ENCODE assay signal across 9 mouse cellular contexts in genomic region chr3:30650062-30650841, GRCm38 (mm10). TPM values are rescaled to one million over a fixed set of nuclear protein-coding genes. Genes with fewer than 3 reads are reported as not detected.
DNase-seq lines count a peak whose midpoint lies in the region; ATAC-seq lines count a peak whose summit lies in the region.
"Had no signal": no experiment of that assay in that cellular context is flagged by ENCODE, and none has a peak within 500 bp of the region (broad histone marks: within the 10 kb centered on the region; RNA-seq: fewer than 3 reads in every experiment).

No protein-coding gene starts in this region.

- ATAC-seq in hindbrain, embryonic 14.5 days (ENCODE audit: low FRiP score), result peak; percentile 75
- ATAC-seq in limb, embryonic 15.5 days (ENCODE audit: insufficient number of reproducible peaks, low FRiP score, low TSS enrichment, low read depth), result no peak
- peak; percentile 93 for ATAC-seq in midbrain, embryonic 16.5 days

- DNase-seq in cerebellum, postnatal 36 days, result peak; percentile 6 to 9
- DNase-seq in cerebellum, adult 9-11 months, result no peak
- DNase-seq in CD4-positive helper T cell, adult 2 months (ENCODE audit: low read depth, low spot score), result peak; percentile 14
- DNase-seq in embryo, embryonic 11 days, result peak; percentile 56
- DNase-seq in hindbrain, embryonic 14.5 days (ENCODE audit: low spot score), result peak; percentile 40
- no peak for DNase-seq in layer of hippocampus, adult 18-20 months (ENCODE audit: low spot score in 2 of 2)

- H3K36me3 ChIP-seq in hindbrain, embryonic 14.5 days (replicated peaks; ENCODE audit: control insufficient read depth, insufficient read depth), result no peaks in the 10 kb centered on the region
- no peaks in the 10 kb centered on the region for H3K36me3 ChIP-seq in limb, embryonic 15.5 days
- no peaks in the 10 kb centered on the region for H3K36me3 ChIP-seq in midbrain, embryonic 16.5 days (ENCODE audit: control insufficient read depth, insufficient read depth, low read length)

- peak overlapping the region; percentile 74 for H3K4me2 ChIP-seq in hindbrain, embryonic 14.5 days (replicated peaks)
- peak overlapping the region; percentile 72 for H3K4me2 ChIP-seq in limb, embryonic 15.5 days
- H3K4me2 ChIP-seq in midbrain, embryonic 16.5 days (ENCODE audit: low read length), result peak overlapping the region; percentile 84

- no peaks in the 10 kb centered on the region for H3K9me3 ChIP-seq in hindbrain, embryonic 14.5 days (ENCODE audit: control insufficient read depth, low read length)
- no peaks in the 10 kb centered on the region for H3K9me3 ChIP-seq in limb, embryonic 15.5 days
- no peaks in the 10 kb centered on the region for H3K9me3 ChIP-seq in midbrain, embryonic 16.5 days (replicated peaks; ENCODE audit: control insufficient read depth, low read length, poor library complexity, severe bottlenecking)

- H3K27me3 ChIP-seq in hindbrain, embryonic 14.5 days (ENCODE audit: control insufficient read depth, insufficient read depth, low read length), result peaks cover 35% of the 10 kb centered on the region
- H3K27me3 ChIP-seq in limb, embryonic 15.5 days, result peaks cover 18% of the 10 kb centered on the region
- peaks cover 7% of the 10 kb centered on the region for H3K27me3 ChIP-seq in midbrain, embryonic 16.5 days (ENCODE audit: control insufficient read depth, insufficient read depth, low read depth, low read length)

- WGBS in hindbrain, embryonic 14.5 days, result 1% methylated on average over 41 of the region's 41 CpGs
- WGBS in limb, embryonic 15.5 days, result under 1% methylated on average over 41 of the region's 41 CpGs
- WGBS in midbrain, embryonic 16.5 days, result under 1% methylated on average over 41 of the region's 41 CpGs

- 0 out of 2 replicates have a peak, but pooled peaks cover 6% of the 10 kb centered on the region for H3K4me1 ChIP-seq in hindbrain, embryonic 14.5 days (replicated peaks; ENCODE audit: control insufficient read depth, insufficient read depth, low read length)
- peaks cover 15% of the 10 kb centered on the region for H3K4me1 ChIP-seq in limb, embryonic 15.5 days
- H3K4me1 ChIP-seq in midbrain, embryonic 16.5 days (ENCODE audit: control insufficient read depth, insufficient read depth, low read length), result peaks cover 8% of the 10 kb centered on the region; the same call in 1 of the 2 replicates

- peak overlapping the region; percentile 40 for H3K4me3 ChIP-seq in hindbrain, embryonic 14.5 days (replicated peaks; ENCODE audit: low read length)
- H3K4me3 ChIP-seq in limb, embryonic 15.5 days, result peak overlapping the region; percentile 39
- peak overlapping the region; percentile 42 for H3K4me3 ChIP-seq in midbrain, embryonic 16.5 days (ENCODE audit: low read depth, low read length)

- peak overlapping the region; percentile 43 for H3K9ac ChIP-seq in hindbrain, embryonic 14.5 days
- no peak overlapping the region for H3K9ac ChIP-seq in limb, embryonic 15.5 days
- peak overlapping the region; percentile 59 for H3K9ac ChIP-seq in midbrain, embryonic 16.5 days (ENCODE audit: low read depth, low read length)

- H3K27ac ChIP-seq in hindbrain, embryonic 14.5 days, result no peak overlapping the region
- H3K27ac ChIP-seq in limb, embryonic 15.5 days, result no peak overlapping the region
- H3K27ac ChIP-seq in midbrain, embryonic 16.5 days (ENCODE audit: low read length), result no peak overlapping the region

RNA-seq across cellular contexts. Expression of gene Lrrc34, which starts 2.6 kb away (rescaled TPM):
- polyA plus RNA-seq in hindbrain, embryonic 14.5 days (2014; fragmentation: Nextera tagmentation; extraction: Ambion mirVana), result 1.7 and 2.9 TPM in 2 replicates
- 0.42 and 0.89 TPM in 2 replicates for polyA plus RNA-seq in limb, embryonic 15.5 days (2015; fragmentation: Nextera tagmentation; extraction: Ambion mirVana)
- polyA plus RNA-seq in midbrain, embryonic 16.5 days (2015; fragmentation: Nextera tagmentation; extraction: Ambion mirVana), result 1.7 and 1.9 TPM in 2 replicates
- under 1 TPM in 1 of 2 experiments, not detected in 1; 0.37 TPM for total RNA-seq in layer of hippocampus, adult 18-20 months (2021)
- polyA plus RNA-seq: liver, adult 2 months had no signal

RNA-seq across cellular contexts. Expression of gene Lrriq4, which starts 5.9 kb away (rescaled TPM):
- 0.08 TPM in 1 of 2 replicates, not detected in the other for polyA plus RNA-seq in hindbrain, embryonic 14.5 days (2014; fragmentation: Nextera tagmentation; extraction: Ambion mirVana)
- not detected in 2 replicates for polyA plus RNA-seq in limb, embryonic 15.5 days (2015; fragmentation: Nextera tagmentation; extraction: Ambion mirVana)
- polyA plus RNA-seq in midbrain, embryonic 16.5 days (2015; fragmentation: Nextera tagmentation; extraction: Ambion mirVana), result not detected in 2 replicates
- total RNA-seq in layer of hippocampus, adult 18-20 months (2021), result not detected
- total RNA-seq: liver, adult 2 months had no signal
- polyA plus RNA-seq: liver, adult 2 months had no signal

RNA-seq across cellular contexts. Expression of gene Mynn, which starts 48.4 kb away (rescaled TPM):
- 33.5 and 33.7 TPM in 2 replicates for polyA plus RNA-seq in hindbrain, embryonic 14.5 days (2014; fragmentation: Nextera tagmentation; extraction: Ambion mirVana)
- polyA plus RNA-seq in limb, embryonic 15.5 days (2015; fragmentation: Nextera tagmentation; extraction: Ambion mirVana), result 30.4 and 31.5 TPM in 2 replicates
- polyA plus RNA-seq in midbrain, embryonic 16.5 days (2015; fragmentation: Nextera tagmentation; extraction: Ambion mirVana), result 29.6 and 31.4 TPM in 2 replicates
- 10 to 100 TPM; 15.3 to 16.6 TPM for total RNA-seq in layer of hippocampus, adult 18-20 months (2021)

RNA-seq across cellular contexts. Expression of gene Lrrc31, which starts 49.4 kb away (rescaled TPM):
- polyA plus RNA-seq in hindbrain, embryonic 14.5 days (2014; fragmentation: Nextera tagmentation; extraction: Ambion mirVana), result not detected in 2 replicates
- polyA plus RNA-seq in limb, embryonic 15.5 days (2015; fragmentation: Nextera tagmentation; extraction: Ambion mirVana), result 0.10 and 0.30 TPM in 2 replicates
- polyA plus RNA-seq in midbrain, embryonic 16.5 days (2015; fragmentation: Nextera tagmentation; extraction: Ambion mirVana), result 0.10 TPM in 1 of 2 replicates, not detected in the other
- total RNA-seq in layer of hippocampus, adult 18-20 months (2021), result not detected
- total RNA-seq: liver, adult 2 months had no signal
- polyA plus RNA-seq: liver, adult 2 months had no signal

RNA-seq across cellular contexts. Expression of gene Actrt3, which starts 50.5 kb away (rescaled TPM):
- 0.65 and 0.74 TPM in 2 replicates for polyA plus RNA-seq in hindbrain, embryonic 14.5 days (2014; fragmentation: Nextera tagmentation; extraction: Ambion mirVana)
- polyA plus RNA-seq in limb, embryonic 15.5 days (2015; fragmentation: Nextera tagmentation; extraction: Ambion mirVana), result not detected in 2 replicates
- 0.37 and 0.41 TPM in 2 replicates for polyA plus RNA-seq in midbrain, embryonic 16.5 days (2015; fragmentation: Nextera tagmentation; extraction: Ambion mirVana)
- under 1 TPM; 0.38 to 0.79 TPM for total RNA-seq in layer of hippocampus, adult 18-20 months (2021)
- total RNA-seq: liver, adult 2 months had no signal

Comparison
In these comparisons a context has a peak if more than half of its experiments do, and no peak if none do; other contexts are left out.
1. DNase-seq: peak in cerebellum, postnatal 36 days (2 of 2), CD4-positive helper T cell, adult 2 months (single experiment), embryo, embryonic 11 days (single experiment) and hindbrain, embryonic 14.5 days (single experiment); none in cerebellum, adult 9-11 months (single experiment) and layer of hippocampus, adult 18-20 months (0 of 2).
2. Peak in every context shown above with its lines, with median percentiles within 50 percentile points of each other: H3K4me2 ChIP-seq and H3K4me3 ChIP-seq.